Mouse (Mus musculus): ENCODE measurements around the gene Cpn1. TPM values are rescaled to one million over a fixed set of nuclear protein-coding genes. Genes with fewer than 3 reads are reported as not detected.

The Cpn1 gene
- total and polyA plus RNA-seq, 3 experiments, result 0.27 to 0.33 TPM; not detected in 1

GRCm38 (mm10) chr19:43922963-43923362 lies 63.4 kb downstream of the Cpn1 start:
- Histone ChIP-seq H3K27me3 (ENCODE audit: control insufficient read depth in 1 of 2, insufficient read depth in 2 of 2, low read length in 2 of 2) (no peaks in the 10 kb centered on the region), H3K4me1 (ENCODE audit: control insufficient read depth in 1 of 2, insufficient read depth in 2 of 2, low read length in 2 of 2) (peaks cover 2 to 8% of the 10 kb centered on the region in 2 experiments; a peak in 2 of 4 replicates), H3K36me3 (ENCODE audit: control insufficient read depth in 1 of 2, insufficient read depth in 2 of 2, low read length in 2 of 2) (no peaks in the 10 kb centered on the region), H3K4me3 (ENCODE audit: control insufficient read depth in 1 of 2, insufficient read depth in 1 of 2, low read depth in 2 of 2, low read length in 2 of 2) (no peak overlapping the region), H3K27ac (ENCODE audit: control insufficient read depth, low read depth, low read length) (no peak overlapping the region), H3K9ac (ENCODE audit: control insufficient read depth, low read depth, low read length, poor library complexity, severe bottlenecking) (no peak overlapping the region), H3K79me2 (ENCODE audit: control insufficient read depth, insufficient read depth, low read length, poor library complexity) (no peaks in the 10 kb centered on the region), H3K9me3 (replicated peaks; ENCODE audit: insufficient read depth, low read length) (no peaks in the 10 kb centered on the region)
- TF ChIP-seq ZNF384 (IDR thresholded peaks at IDR 0.05; ENCODE audit: low read depth, low read length) (no peak), CTCF (IDR thresholded peaks at IDR 0.05 in 2 of 3, conservative IDR thresholded peaks at IDR 0.05 in 1 of 3; ENCODE audit: control insufficient read depth in 1 of 3, insufficient read depth in 1 of 3, low read depth in 2 of 3, low read length in 3 of 3, poor library complexity in 1 of 3, severe bottlenecking in 1 of 3) (peak; percentile 37 to 68 (median 58))
- DNase-seq (ENCODE audit: low read depth, low spot score), result peak; percentile 37

GRCm38 (mm10) chr19:43921410-43921809 lies 64.9 kb downstream of the Cpn1 start:
- Histone ChIP-seq H3K36me3 (ENCODE audit: control insufficient read depth in 1 of 2, insufficient read depth in 2 of 2, low read length in 2 of 2) (no peaks in the 10 kb centered on the region), H3K27ac (ENCODE audit: control insufficient read depth, low read depth, low read length) (no peak overlapping the region), H3K4me1 (ENCODE audit: control insufficient read depth in 1 of 2, insufficient read depth in 2 of 2, low read length in 2 of 2) (peaks cover 2 to 8% of the 10 kb centered on the region in 2 experiments; a peak in 2 of 4 replicates), H3K9me3 (replicated peaks; ENCODE audit: insufficient read depth, low read length) (no peaks in the 10 kb centered on the region), H3K9ac (ENCODE audit: control insufficient read depth, low read depth, low read length, poor library complexity, severe bottlenecking) (no peak overlapping the region), H3K79me2 (ENCODE audit: control insufficient read depth, insufficient read depth, low read length, poor library complexity) (no peaks in the 10 kb centered on the region), H3K27me3 (ENCODE audit: control insufficient read depth in 1 of 2, insufficient read depth in 2 of 2, low read length in 2 of 2) (no peaks in the 10 kb centered on the region), H3K4me3 (ENCODE audit: control insufficient read depth in 1 of 2, insufficient read depth in 1 of 2, low read depth in 2 of 2, low read length in 2 of 2) (no peak overlapping the region)
- no peak for DNase-seq (ENCODE audit: low read depth, low spot score)
- TF ChIP-seq ZC3H11A (IDR thresholded peaks at IDR 0.05; ENCODE audit: low read depth, low read length) (no peak), TCF12 (IDR thresholded peaks at IDR 0.05; ENCODE audit: low read depth, low read length) (no peak), RAD21 (IDR thresholded peaks at IDR 0.05; ENCODE audit: low read depth, low read length) (no peak), POLR2AphosphoS2 (IDR thresholded peaks at IDR 0.05; ENCODE audit: low read length) (no peak), MAZ (IDR thresholded peaks at IDR 0.05; ENCODE audit: low read depth, low read length) (no peak), SIN3A (IDR thresholded peaks at IDR 0.05; ENCODE audit: low read length) (no peak), HCFC1 (IDR thresholded peaks at IDR 0.05; ENCODE audit: low read depth, low read length) (no peak), MEF2A (IDR thresholded peaks at IDR 0.05; ENCODE audit: extremely low read depth, insufficient replicate concordance, low read depth, low read length, poor library complexity, severe bottlenecking) (no peak), MAFK (IDR thresholded peaks at IDR 0.05; ENCODE audit: borderline replicate concordance, low read depth, low read length) (no peak), ZMIZ1 (IDR thresholded peaks at IDR 0.05; ENCODE audit: low read depth, low read length) (no peak), CTCF (IDR thresholded peaks at IDR 0.05 in 2 of 3, conservative IDR thresholded peaks at IDR 0.05 in 1 of 3; ENCODE audit: control insufficient read depth in 1 of 3, insufficient read depth in 1 of 3, low read depth in 2 of 3, low read length in 3 of 3, poor library complexity in 1 of 3, severe bottlenecking in 1 of 3) (no peak)

All from MEL (cell line).